Mouse (Mus musculus) kidney, adult 9 months (tissue): ENCODE results near the gene Bpifa5.

Source experiments
- DNase-seq: peaks from one replicate; pipeline ENCODE4 v3.0.0; 2022

Gene Bpifa5

DNA sequence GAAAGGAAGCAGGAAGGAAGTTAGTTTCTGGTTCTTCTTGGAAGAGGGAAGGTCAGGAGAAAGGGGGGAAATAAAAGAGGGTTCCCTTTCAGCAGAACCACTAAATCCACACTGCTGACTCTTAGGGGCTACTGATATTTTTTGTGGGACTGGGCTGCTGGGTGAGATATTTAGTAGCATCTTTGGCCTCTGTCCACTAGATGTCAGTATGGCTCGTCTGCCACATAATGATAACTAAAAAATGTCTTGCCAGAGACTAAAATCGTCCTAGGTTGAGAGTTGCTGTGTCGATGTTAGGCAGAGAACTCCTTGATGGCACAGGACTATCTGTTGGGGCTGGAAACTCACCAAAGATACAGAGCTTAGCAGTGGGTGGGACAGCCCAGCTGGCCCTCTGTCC is 46.7 kb downstream of the Bpifa5 start:
- DNase-seq = peak; percentile 6

DNA sequence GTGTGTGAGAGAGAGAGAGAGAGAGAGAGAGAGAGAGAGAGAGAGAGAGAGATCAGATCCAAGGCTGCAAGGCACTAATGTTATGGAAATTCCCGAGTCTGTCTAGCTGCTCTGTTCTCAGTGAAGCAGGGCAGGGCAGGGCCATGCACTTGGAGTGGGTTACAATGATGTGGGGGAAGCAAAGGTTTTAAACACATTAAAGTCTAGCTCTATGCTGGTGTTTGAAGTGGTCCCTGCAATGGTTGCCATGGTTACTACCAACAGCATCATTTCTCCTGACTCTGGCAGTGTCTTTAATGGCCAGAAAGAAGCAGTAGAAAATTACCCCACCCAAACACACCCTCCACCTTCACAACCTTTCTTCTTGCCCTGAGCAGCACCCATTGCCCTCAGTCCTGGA is 48.7 kb downstream of the Bpifa5 start:
- DNase-seq = no peak

DNA sequence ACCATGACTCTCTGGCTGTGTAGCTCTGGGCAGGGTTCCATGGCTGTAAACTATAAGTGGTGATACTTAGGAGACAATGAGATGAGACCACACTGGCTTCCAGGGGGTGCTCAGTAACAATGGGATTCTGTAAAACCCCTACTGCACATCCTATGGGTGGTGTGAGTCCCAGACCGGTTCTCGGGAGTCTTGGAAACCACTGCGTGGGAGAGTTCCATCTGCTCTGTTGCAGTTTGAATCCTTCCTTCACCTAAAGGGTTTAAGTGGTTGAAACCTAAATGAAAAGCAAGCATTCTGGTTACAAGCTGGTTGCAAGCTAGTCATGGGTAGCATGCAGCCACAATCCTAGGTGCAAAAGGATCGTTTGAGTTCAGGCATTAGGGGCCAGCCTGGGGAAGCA is 49.5 kb downstream of the Bpifa5 start:
- DNase-seq = no peak

DNA sequence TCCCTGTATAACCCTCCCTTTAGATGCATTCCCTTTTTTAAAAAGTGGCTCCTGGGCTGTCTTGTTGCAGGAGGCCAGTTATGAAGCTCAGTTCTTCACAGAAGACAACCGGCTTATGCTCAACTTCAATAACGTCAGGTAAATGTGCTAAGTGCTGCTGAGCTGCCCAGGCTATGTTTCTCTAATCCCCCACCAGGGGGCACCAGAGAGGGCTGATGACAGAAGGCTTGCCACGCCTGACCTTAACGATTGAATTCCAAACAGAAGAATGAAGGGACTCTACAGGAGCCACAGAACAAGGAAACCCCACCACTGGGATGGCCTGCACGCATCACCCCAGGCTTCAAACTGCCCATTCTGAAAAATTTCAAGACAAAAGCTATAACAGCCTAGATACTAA is 52.8 kb downstream of the Bpifa5 start:
- DNase-seq = peak; percentile 65
